Mouse (Mus musculus) spleen, postnatal 10 days (tissue): ENCODE measurements around the gene 1700017B05Rik.

Experiments
- DNase-seq, 2 experiments: peaks; one replicate each; pipeline ENCODE4 v3.0.0; 2021 to 2022; ENCODE audit warnings: low spot score in 2 of 2

1700017B05Rik gene

DNA sequence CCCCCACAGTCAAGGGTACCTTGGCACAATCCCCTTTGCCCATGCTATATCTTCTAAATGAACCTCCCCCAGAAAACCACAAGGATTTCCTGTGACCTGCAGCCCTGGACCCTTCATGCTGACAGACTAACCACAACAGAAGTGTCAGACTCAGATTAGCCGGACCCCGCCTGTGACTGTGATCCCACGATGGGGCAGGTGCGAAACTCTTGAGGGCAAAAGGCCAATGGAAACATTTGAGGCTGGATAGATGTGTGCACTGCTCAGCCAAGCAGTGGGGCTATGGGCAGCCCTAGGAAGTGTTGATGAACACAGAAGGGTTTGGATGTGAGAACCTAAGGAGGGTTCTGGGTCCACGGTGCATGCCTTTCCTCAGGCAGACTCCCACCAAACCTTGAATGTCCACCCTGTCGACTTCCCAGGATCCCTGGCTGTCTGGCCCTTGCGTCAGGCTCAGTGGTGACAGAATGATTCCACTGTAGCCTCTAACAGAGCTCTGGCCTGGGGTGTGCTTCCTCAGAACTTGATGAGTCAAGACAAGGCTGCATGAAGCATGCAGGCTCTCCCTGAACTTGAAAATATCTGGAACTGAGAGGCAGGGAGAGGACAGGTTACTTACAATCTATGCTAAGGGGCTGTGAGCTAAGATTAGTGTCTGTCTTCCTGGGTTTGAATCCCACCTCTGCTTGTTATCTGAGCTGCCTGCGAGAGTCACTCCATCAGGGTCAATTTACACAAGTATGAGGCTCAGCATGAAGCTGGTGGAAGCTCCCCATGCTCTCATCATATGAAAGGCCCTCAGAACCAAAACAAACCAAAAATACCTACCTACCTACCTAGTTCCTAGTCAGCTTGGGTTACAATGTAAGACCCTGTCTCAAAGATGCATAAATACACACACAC, 10.7 kb upstream of the 1700017B05Rik start:
- DNase-seq = no peak

GRCm38 (mm10) chr9:57271837-57272562, 9.6 kb upstream of the 1700017B05Rik start:
- no peak for DNase-seq

DNA sequence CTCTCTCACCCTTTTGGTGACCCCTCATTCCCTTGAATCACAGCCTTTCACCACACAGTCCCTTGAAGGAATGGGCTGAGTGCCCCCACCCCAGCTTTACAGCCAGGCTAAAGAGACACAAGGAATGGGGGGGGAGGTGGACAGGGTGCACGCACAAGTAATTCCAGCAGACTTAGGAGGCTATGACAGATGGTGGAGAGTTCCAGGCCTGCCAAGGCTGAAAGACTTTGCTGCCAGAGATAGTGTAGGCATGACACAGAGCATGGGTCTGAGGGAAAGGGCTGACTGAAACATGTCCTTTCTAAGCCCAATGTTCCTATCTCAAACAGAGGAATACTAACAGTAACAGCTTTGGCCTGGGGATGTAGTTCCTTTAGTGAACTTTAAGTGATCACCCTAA, 8.7 kb upstream of the 1700017B05Rik start:
- no peak for DNase-seq

GRCm38 (mm10) chr9:57270399-57270798, 8.0 kb upstream of the 1700017B05Rik start:
- DNase-seq = no peak

DNA sequence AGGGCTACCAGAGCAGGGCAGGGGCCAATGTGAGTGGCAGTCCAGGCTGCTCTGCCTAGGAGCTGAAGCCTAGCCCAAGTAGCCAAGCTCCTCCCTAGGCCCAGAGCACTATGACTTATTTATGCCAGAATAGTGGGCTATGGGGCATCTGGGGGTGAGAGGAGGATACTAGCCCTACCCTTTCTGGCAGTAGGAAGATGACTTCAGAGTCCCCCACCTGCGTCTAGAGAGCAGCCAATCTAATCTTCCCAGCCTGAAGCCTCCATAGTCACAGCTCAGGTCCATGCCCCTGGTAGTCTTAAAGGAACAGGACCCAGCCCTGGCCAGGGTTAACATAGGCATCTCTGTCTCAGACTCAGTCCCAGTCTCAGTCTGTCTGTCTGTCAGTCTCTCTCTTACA, 7.0 kb upstream of the 1700017B05Rik start:
- no peak for DNase-seq

DNA sequence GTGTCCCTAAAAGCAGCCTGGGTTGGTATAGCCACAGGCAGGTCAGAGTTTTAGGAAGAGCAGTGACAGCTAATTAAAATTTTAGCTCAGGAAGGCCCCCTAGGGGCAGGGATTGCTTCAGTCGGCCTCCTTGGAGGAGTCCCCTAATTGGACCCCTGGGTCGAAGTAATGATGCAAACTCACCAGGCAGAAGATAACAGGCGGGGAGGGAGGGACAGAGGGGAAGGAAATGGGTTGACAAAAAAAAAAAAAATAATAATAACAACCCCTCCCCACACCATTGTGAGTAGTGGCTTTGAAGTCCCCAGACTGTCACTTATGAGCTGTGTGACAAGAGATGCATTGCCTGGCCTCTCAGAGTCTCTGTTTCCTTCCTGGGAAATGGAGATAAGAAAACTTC, 6.2 kb upstream of the 1700017B05Rik start:
- DNase-seq = no peak

DNA sequence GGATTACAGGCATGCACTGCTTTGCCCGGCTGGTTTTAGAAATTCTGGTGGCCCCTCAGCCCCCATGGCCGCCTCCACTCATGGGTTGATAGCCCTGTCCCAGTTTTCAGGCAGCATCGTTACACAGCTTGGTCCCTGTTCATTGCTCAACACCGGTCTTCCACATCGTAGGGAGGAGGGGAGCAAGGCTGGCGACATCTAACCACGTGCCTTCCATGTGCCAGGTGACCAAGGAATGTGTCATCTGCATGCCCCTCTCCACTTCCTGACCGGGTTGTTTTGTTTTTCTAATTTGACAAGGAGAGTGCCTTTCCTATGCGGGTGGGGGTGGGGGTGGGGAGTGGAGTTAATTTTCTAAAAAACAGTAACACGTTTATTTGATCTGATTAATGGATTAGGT, 5.7 kb upstream of the 1700017B05Rik start:
- DNase-seq = no peak

GRCm38 (mm10) chr9:57267421-57267820, 5.0 kb upstream of the 1700017B05Rik start:
- no peak for DNase-seq

GRCm38 (mm10) chr9:57265125-57265524, 2.7 kb upstream of the 1700017B05Rik start:
- no peak for DNase-seq

- no peak for DNase-seq
Measured at GRCm38 (mm10) chr9:57262795-57263684, 628 bp upstream of the 1700017B05Rik start.

DNA sequence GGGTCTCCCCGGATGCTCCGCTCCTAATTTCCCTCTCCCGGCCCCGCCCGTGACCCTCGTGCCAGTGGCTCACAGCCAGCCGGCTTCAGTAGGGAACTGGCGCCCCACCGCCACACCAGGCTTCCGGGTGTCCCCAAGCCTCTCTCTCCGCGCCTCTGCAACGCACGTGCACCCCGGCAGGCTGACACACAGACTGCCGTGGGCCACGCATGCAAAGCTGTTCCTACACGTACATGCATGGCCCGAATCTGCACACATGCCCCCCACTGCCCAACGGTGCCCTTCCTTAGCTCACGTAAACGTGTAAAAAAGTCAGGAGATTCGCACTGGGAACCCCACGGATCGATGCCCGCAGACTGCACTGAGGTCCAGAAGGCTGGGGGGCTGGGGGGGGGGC, 898 bp downstream of the 1700017B05Rik start:
- DNase-seq = peak; percentile 78 to 80

GRCm38 (mm10) chr9:57260940-57261339, 1.5 kb downstream of the 1700017B05Rik start:
- DNase-seq = peak; percentile 54 to 67

DNA sequence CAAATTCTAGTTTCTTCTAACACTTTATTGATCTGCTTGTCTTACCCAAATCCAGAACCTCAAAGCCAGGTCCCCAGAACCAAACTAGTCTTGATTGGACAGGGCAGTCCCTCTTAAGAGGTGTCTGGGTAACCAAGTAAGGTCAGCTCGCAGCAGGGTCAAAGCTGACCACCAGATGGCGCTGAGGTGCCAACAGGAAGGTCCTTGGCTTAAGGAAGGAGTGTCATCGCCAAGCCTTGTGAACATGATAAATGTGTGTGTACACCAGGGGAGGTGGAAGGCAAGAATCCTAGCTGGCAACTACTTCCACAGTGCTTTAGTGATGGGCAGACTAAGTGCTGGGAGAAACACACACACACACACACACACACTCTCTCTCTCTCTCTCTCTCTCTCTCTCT, 2.7 kb downstream of the 1700017B05Rik start:
- DNase-seq = peak; percentile 97

DNA sequence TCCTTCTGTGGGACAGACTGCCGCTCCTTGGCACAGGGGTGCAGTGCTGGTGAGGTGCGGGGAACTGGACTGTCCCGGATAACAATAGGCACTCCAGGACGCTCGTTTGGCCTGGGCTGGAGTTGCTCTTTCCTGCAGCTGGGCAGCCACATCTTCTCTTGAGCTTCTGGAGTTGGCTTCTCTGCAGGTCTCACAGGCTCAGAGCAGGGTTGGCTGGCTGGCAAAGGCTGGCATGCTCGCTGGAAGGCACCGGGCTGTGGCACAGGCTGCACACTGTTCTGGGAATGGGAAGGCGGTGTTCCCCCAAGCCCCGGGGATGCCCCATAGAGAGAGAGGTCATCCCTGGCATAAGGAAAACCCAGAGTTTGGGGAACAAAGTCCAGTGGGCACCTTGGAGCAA, 4.8 kb downstream of the 1700017B05Rik start:
- no peak for DNase-seq

GRCm38 (mm10) chr9:57256861-57257260, 5.6 kb downstream of the 1700017B05Rik start:
- DNase-seq = no peak

DNA sequence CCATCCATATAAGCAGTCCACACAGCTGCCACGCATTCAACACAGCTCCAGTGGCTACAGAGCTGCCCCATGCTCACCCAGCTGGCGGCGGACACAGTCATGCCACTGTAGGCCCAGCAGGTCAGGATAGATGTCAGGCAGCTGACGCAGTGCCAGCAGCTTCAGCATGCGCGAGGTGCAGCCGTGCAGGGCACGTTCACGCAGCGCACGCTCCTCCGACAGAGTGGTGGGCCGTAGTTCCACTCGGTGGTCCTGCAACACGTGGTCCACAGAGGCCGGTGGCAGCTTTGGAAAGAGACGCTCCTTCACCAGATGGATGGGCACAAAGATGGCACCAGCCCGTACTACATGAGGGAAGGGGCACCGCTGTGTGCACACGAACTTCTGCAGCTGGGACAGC, 6.1 kb downstream of the 1700017B05Rik start:
- no peak for DNase-seq

GRCm38 (mm10) chr9:57254823-57255495, 7.5 kb downstream of the 1700017B05Rik start:
- no peak for DNase-seq

- DNase-seq = no peak
Measured at GRCm38 (mm10) chr9:57254061-57254460, 8.4 kb downstream of the 1700017B05Rik start.

DNA sequence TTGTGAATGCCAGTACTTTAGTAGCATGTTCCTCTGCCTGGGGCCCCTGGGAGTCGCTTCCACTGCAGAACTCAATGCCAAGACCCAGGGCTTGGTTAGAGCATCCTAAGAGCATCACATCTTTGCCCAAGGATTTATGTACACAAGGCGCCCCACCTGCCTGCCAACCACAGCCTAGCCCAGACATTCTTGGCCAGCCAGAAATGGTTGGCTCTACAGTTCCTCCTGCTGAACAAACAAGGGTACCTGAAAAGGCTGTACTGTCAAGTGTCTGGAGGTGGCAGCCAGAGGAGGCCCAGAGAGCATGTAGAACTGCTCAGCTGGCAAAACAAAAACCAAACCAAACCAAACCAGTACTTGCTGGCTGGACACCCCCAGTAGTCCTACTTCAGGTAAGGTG, 11.3 kb downstream of the 1700017B05Rik start:
- DNase-seq = no peak

DNA sequence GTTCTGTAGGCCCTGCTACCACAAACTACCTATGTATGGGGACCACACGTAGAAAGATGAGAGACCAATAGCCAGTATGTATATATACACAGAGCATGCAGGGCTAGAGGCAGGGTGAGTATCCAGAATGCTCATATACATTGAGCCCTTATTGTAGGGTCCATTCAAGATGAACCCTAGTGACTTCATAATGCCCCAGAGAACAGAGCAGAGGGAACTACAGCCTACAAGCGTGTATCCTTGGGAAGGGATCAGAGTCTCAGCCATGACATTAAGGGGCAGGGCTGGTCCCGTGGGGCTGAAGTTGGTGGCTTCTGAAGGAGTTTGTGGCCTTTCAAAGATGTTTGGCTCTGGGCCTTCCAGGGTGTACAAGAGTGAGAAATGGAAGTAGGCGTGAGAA, 12.4 kb downstream of the 1700017B05Rik start:
- no peak for DNase-seq
